Mouse (Mus musculus) leukemia stem cell, adult 10-12 weeks (primary cell): ENCODE data around the gene Cox20. TPM values are rescaled to one million over a fixed set of nuclear protein-coding genes. Genes with fewer than 3 reads are reported as not detected.

Experiments
- polyA plus RNA-seq: library from polyadenylated mRNA; stranded (reverse); fragments of >175 nt; gene quantifications from 2 replicates; pipeline ENCODE4 v1.2.3, GENCODE M21; 2012; ENCODE audit warnings: low replicate concordance

Cox20 gene
- 0.79 and 4.0 TPM in 2 replicates for polyA plus RNA-seq

DNA sequence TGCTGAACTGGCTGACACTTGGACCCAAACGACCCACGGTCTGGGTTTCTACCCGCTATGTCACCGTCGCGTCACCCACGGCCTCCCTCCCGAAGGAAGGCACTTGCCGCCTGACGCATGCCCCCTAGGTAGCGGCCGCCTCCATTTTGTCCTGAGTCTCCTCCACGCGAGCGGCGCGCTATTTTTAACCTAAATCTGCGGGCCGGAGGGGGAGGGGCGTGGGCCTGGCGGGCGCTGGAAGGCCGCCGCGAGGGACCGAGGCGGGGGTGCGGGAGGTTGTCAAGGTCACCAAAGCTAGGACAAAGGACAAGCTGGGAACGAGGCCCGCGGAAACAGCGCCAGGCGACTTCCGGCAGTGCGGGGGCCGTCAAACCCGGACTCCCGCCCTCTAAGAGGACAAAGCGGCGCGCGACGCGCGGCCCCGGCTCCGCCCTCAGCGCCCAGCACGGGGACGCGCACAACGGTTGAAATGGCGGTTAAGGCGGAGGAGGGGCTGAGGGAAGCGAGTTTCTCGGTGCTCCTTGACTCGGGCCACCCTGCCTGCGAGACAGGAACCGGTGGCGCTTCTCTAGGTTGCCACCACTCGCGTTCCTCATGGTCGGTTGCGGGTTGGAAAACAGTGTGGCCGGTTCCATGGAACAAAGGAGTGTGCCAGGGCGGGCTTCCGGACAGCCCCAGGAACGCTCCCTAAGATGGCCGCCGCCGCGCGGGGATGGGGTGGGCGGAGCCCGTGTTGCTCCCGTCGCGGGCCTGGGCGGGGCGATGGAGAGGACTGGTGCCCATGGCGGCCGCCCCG lies at the start of gene Cox20:
Cox20 (plus strand) TSS at position 742 of the 796 bp plus-strand sequence.

DNA sequence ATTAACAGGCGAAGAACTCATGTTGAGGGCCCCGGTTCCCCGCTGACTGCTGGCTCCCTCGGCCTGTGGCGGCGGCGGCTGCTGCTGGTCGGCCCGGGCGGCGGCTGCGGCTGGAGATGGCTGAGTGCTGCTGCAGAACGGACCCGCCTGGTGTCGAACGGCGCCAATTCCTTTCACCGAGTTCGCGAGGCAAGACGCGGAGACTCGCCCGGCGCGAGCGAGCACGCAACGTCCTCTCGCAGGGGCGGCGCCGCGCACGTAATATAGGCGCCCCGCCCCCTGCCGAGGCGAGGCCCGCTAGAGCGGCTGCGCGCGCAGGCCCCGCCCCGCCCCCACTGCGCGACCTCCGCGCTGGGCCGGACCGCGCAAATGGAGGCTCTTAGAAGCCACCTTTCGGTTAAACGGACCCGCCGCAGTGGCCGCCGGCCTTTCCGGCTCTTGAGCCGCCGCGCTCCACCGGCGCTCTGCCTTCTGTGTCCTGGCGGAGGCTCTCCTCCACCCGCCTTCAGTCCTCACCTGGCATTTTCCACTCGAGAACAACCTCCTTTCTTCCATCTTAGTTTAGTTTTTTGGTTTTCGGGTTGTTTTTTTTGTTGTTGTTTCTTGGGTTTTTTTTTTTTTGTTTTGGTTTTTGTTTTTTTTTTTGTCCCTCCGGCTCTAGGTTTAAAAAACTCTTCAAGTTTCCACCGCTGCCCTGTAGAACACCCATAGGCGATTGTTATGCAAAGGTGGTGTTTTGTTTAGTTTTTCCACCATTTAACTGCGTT lies 18.8 kb downstream of the Cox20 start, which contains the start of gene Hnrnpu:
Hnrnpu (minus strand) TSS at position 247 of the 767 bp plus-strand sequence.

Other genes with a start within 250 kb of the Cox20 start
- 7.2 and 8.3 TPM in 2 replicates for gene Desi2, start 131.7 kb upstream of the Cox20 start, polyA plus RNA-seq
- 376 and 509 TPM in 2 replicates for gene Hnrnpu, start 18.7 kb downstream of the Cox20 start, polyA plus RNA-seq
- 0.16 TPM in 1 of 2 replicates, not detected in the other for gene Efcab2, start 87.0 kb downstream of the Cox20 start, polyA plus RNA-seq
- 0.02 and 0.11 TPM in 2 replicates for gene Kif26b, start 210.0 kb downstream of the Cox20 start, polyA plus RNA-seq